Mouse (Mus musculus): ENCODE measurements around the gene Adarb2.

DNA sequence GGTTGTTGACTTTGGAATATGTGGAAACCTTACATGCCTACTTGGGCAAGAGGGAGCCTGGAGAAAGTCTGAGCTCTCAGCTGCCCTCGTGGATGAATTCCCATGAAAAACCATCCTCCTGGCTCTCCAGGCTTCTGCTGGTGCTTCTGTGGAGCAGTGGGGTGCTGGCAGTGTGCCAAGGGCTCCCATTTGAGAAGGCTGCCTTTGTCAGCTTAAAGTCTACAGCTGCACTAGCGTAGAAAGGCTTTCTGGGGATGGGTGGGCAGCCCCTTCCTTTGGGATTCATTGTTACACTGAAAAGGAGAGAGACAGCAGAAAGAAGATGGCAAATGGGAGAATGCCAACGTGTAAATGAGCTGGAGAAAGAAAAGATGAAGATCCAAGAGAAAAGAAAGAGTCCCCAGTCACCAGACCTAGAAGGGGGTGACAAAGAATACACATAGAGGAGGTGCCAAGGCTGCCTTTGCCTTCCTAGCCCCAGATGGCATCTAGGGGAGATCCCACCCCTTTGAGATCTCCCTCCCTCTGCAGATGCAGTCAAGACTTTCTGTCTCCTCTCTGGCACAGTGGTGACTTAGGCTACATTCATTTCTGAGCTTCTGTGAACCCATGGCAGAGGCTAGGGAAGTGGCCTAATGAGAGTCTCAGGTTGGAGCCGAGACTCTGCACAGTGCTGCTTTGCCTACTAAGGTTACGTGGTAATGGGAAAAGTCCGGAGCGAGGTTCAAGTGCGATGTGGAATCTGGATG, 381.8 kb downstream of the Adarb2 start:
- TF ChIP-seq CTCF (IDR thresholded peaks at IDR 0.05; ENCODE audit: borderline replicate concordance, insufficient read depth, low read depth, low read length), result no peak
- TF ChIP-seq POLR2A (IDR thresholded peaks at IDR 0.05; ENCODE audit: borderline replicate concordance, insufficient read depth, low read length), result no peak
